Mouse (Mus musculus): ENCODE measurements around the gene Slc27a1.
A peak's percentile ranks its signal among the peaks of the same experiment; 100 is the strongest.

Slc27a1 gene

DNA sequence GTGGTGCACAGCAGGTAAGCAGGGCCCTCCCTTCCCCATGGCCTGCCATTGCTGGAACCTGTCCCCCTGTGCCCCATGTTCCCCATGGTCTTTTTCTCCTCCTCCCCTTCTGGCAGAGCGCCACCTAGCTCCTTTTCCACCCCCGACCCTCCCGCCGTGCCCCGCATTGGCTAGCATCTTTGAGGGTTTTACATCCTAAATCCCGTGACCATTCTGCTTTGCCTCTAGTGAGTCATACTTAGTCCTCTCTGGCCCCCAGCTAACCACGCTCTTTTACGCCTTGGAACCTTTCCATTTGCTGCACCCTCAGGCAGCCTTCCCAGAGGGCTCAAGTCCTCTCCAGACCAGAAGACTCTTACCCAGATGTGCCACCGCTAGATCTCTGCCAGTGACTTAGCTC lies 11.5 kb downstream of the Slc27a1 start:
- DNase-seq (ENCODE audit: extremely low read depth, low read depth), result no peak

DNA sequence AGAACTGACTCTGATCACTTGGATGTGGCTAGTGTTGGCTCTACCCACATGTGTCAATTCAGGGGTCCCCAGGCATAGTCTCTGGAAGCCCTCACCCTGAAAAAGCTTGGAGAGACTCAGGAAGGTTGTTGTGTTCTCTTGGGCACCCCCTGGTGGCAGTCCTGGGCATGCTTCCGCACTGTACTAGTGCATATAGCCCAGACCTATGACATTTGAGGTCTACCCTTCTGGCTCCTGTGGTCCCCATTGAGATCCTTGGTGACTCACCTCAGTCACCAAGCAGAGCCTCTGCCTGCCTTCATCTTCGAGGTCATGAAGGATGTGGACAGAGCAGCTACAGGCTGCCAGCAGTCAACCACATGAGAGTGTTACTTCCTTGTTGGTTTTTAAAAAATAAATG lies 18.2 kb downstream of the Slc27a1 start:
- no peak for DNase-seq (ENCODE audit: extremely low read depth, low read depth)

DNA sequence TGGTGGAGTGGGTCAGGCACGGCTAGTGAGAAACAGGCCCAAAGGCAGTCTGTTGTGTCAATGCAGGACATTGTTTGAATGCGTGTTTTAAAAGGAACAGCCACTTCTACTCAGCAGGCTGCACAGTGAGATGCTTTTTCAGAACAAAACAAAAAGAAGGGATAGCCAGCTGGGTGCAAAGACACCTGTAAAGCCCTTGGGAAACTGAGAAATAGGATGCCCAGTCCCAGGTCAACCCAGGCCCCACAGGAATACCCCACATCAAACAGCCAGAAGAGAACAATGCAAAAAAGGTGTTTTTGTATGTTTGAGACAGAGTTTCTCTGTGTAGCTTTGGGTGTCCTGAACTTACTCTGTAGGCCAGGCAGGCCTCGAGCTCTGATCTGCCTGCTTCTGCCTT lies 20.1 kb downstream of the Slc27a1 start:
- no peak for DNase-seq (ENCODE audit: extremely low read depth, low read depth)

DNA sequence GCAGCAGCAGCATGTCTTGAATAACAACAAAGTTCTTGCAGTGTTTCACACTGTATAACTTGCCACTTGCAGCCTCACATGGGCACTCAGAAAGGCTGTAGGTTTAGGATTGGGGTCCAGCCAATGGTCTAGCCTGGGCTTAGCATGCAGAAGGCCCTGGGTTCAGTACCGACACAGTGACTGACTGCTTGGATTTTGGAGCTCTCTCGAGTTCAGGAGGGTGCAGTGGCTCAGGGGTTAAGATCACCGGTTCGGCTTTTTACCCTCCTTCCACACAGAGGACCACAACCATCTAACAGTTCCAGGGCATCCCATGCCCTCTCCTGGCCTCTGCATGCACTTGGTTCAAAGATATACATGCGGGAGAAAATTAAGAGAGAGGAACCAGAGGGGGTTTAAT lies 22.3 kb downstream of the Slc27a1 start:
- no peak for DNase-seq (ENCODE audit: extremely low read depth, low read depth)

GRCm38 (mm10) chr8:71591471-71592373 lies 23.0 kb downstream of the Slc27a1 start, which contains the start of gene Pgls:
Pgls (plus strand) TSS chr8:71592176.
- peak; percentile 82 for DNase-seq (ENCODE audit: extremely low read depth, low read depth)

DNA sequence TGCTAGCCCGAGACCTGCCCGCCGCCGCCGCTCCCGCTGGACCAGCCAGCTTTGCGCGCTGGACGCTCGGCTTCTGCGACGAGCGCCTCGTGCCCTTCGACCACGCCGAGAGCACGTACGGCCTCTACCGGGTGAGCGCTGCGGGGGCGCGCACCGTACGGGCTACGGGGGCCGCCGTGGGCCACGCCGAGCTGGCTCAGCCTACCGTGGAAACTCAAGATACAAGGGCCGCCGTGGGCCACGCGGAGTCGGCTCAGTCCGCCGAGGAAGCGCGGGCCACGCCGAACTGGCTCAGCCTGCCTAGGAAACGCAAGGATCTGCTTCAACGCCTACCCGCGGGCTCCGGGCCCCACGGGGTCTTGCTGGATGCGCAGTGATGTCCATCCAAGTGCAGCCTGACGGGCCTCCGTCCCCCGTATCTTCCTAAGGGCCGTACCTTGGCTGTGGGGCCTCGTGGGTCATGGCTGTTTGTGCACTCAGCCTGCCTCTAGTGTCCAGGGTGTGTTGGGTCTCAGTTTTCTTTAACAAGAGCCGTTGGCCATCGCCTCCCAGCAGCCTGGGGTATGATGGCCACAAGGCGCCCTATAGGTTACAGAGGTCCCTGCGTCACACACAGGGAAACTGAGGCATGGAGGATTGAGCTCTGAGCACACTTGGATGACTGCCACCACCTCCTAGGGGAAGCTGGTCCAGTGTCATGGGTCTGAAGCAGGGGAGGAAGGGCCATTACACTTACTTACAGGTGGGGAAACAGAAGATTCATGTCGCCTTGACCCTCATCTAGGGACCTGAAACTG lies 23.9 kb downstream of the Slc27a1 start:
- no peak for DNase-seq (ENCODE audit: extremely low read depth, low read depth)

DNA sequence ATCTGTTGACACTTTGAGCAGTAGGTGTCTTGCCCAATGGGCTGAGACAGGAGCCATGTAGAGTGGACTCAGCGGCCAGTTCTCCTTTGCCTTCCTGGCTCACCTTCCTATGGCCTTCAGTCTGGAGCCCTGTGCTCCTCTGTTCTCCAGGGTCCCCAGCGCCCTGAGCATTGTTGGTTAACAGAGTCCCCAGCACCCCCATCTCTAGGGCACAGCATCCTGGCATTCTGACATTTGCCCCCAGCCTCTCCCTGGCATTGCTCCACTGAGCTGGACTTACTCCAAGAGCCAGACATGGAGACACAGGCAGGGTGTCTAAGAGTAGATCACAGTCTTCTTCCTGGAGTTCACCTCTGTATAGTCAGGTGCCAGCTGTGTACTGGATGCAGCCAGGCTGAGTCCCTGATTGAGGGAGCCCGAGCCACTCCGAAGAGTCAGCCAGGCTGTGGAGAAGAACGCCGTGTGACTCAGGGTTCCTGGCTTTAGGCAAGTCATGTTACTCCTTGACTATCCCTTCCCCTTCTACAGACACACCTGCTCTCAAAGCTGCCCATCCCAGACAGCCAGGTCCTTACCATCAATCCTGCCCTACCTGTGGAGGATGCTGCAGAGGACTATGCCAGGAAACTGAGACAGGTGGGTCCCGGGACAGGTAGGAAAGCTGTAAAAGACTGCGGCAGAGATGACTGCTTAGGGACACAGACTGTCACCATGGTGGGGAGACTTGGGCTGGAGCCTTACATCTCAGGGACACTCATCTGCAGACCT lies 25.1 kb downstream of the Slc27a1 start:
- no peak for DNase-seq (ENCODE audit: extremely low read depth, low read depth)

- DNase-seq (ENCODE audit: extremely low read depth, low read depth), result no peak
Observed at GRCm38 (mm10) chr8:71594324-71594722, 25.6 kb downstream of the Slc27a1 start.

GRCm38 (mm10) chr8:71595862-71596261 lies 27.2 kb downstream of the Slc27a1 start:
- no peak for DNase-seq (ENCODE audit: extremely low read depth, low read depth)

DNA sequence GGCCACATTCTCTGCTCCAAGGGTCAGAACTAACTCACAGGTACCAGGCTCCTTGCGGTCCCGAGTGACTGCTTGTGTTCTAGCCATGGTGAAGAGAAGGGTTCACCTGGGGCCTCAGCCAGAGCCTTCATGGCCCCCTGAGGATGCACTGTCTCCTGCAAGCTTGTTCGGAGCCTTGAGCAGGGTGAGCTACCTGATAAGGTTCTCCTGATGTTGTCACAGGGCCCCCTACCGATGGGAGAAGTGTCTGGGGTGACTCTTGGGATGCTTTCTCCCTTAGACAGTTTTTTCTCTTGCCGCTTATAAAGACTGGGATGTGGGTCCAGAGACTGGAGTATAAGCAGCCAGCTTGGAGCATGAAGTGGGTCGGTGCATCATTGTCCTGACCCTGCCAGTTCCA lies 27.7 kb downstream of the Slc27a1 start:
- no peak for DNase-seq (ENCODE audit: extremely low read depth, low read depth)

DNA sequence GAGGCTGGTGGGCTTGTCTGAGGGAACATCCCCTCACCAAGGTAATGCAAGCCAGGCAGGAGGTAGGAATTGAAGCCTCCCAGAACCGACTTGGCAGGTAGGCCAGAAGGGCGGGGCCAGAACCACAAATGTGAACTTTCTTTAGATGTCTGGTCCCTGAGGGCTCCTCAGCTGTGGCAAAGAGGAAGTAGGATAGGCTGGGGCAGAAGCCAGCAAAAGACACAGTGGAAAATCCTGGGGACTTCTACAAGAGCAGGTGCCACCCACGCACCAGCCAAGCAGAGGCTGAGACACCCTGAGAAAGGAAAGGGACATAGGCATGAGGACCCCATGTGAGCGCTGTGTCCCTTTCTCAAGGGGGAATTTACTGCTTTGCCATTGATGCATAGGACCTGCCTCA lies 28.1 kb downstream of the Slc27a1 start:
- DNase-seq (ENCODE audit: extremely low read depth, low read depth), result peak; percentile 60

DNA sequence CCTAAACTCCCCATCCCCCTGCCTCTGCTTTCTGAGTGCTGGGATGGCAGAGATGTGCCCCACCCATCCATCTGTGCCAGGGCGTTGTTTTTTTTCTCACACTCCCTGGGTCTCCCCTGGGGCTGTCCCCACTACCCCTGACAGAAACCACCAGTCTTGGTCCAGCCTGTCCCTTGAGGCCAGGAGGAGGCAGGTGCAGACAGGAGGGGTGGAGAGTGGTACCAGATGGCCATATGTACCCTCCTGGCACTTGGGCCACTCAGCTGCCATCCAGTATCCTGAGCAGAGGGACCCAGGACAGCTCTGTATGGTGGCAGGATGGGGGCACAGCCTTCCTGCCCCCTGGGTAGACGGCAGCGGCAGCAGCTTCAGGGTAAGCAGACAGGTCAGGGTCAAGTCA lies 28.8 kb downstream of the Slc27a1 start, which contains the start of gene Fam129c:
Gene Fam129c, plus strand, starts transcription at position 198 of the 400 bp plus-strand sequence.
- DNase-seq (ENCODE audit: extremely low read depth, low read depth), result no peak

- no peak for DNase-seq (ENCODE audit: extremely low read depth, low read depth)
Observed at GRCm38 (mm10) chr8:71598375-71598774, 29.7 kb downstream of the Slc27a1 start.

DNA sequence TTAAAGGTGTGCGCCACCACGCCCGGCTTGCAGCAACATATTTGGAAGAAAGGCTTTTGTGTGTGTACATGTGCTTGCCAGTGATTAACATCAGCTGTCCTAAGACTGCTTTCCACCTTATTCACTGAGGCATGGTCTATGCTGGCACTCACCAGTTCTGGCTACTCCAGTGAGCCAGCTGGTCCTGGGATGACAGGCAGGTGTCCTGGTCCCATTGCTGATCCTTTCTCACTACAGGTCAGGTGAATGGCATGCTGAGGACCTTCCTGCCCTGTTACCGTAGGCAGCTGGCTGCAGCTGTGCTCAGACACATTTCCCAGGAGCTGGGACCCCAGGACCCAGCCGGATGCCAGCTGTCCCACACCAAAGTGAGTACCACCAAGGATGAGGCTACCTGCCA lies 30.2 kb downstream of the Slc27a1 start:
- DNase-seq (ENCODE audit: extremely low read depth, low read depth), result no peak

- no peak for DNase-seq (ENCODE audit: extremely low read depth, low read depth)
Observed at GRCm38 (mm10) chr8:71601939-71602665, 33.4 kb downstream of the Slc27a1 start.

DNA sequence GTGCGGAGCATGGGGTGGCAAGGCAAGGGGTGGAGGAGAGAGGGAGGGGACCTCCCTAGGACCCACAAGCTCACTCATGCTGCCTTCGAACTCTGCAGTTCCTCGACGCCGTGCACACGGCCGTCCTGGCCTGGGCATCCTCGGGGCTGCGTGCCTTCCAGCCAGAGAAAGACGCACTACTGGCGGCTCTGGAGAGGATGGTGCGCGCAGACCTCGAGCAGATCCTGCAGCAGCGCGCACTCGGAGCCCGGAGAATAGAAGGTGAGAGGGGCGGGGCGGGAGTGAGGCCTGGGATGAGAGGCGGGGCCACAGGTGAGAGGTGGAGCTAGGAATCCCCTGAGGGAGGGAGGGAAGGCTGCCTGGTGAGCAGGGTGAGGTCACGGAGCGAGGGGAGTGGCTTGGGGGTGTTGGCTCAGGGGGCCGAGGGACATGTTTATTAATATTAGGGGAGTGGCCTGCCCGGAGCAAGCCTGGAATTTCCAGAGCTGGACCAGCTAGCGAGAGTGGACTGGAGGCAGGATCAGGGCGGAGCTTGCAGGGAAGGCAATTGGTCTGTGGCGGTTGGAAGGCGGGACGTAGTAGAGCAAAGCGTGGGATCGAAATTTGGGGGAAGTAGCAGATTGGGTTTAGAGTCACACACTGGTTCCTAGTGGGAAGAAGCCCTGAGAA lies 34.1 kb downstream of the Slc27a1 start:
- no peak for DNase-seq (ENCODE audit: extremely low read depth, low read depth)

GRCm38 (mm10) chr8:71604021-71604420 lies 35.3 kb downstream of the Slc27a1 start:
- DNase-seq (ENCODE audit: extremely low read depth, low read depth), result no peak

GRCm38 (mm10) chr8:71610822-71611651 lies 42.4 kb downstream of the Slc27a1 start, which contains the start of gene Colgalt1:
Colgalt1 (plus strand) TSS chr8:71610998.
- DNase-seq (ENCODE audit: extremely low read depth, low read depth), result peak; percentile 96

- no peak for DNase-seq (ENCODE audit: extremely low read depth, low read depth)
Observed at GRCm38 (mm10) chr8:71612141-71612540, 43.5 kb downstream of the Slc27a1 start.

All from MEL-GATA-1-ER (cell line).